Mouse (Mus musculus): ENCODE measurements around the gene Scnn1g.

Scnn1g gene

GRCm38 (mm10) chr7:121778553-121778952, 44.3 kb downstream of the Scnn1g start:
- DNase-seq (ENCODE audit: low spot score in 2 of 2) = no peak

DNA sequence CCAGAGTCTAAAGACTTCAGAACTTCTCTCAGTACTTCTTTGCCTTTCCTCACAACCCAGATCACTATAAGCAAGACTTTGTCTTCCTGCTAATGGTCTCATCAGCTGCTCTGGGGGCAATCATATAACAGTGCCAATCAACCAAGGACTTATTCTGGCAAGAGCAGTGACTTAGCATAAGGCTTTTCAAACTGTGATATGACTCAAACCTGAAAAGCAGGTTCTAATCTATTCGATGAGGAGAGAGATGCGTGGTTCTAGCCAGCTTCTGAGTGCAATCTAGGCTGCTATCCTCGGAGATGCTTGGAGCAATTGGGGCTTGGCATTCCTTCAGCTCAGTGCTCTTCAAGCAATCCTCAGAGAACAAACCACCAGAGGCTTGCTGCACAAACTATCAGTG, 44.7 kb downstream of the Scnn1g start:
- no peak for DNase-seq (ENCODE audit: low spot score in 2 of 2)

DNA sequence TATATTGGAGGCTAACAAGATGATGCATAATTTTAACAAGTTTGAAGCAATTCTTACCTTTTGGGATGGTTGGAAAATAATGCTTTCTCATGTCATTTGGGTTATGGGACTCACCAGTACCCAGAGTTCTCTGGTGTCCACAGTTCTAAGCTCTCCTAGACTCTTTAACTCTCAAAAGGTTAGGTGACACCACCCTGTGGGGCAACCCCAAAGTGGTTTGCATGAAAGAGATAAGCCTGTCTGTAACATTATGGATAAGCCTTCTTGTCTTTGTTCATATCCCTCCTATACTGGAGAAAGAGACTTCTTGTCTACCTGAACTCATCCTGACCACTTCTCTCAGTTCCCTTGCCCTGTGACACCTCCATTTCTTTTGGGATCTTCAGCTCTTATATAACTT, 45.1 kb downstream of the Scnn1g start:
- no peak for DNase-seq (ENCODE audit: low spot score in 2 of 2)

GRCm38 (mm10) chr7:121782188-121782909, 48.1 kb downstream of the Scnn1g start:
- no peak for DNase-seq (ENCODE audit: low spot score in 2 of 2)

DNA sequence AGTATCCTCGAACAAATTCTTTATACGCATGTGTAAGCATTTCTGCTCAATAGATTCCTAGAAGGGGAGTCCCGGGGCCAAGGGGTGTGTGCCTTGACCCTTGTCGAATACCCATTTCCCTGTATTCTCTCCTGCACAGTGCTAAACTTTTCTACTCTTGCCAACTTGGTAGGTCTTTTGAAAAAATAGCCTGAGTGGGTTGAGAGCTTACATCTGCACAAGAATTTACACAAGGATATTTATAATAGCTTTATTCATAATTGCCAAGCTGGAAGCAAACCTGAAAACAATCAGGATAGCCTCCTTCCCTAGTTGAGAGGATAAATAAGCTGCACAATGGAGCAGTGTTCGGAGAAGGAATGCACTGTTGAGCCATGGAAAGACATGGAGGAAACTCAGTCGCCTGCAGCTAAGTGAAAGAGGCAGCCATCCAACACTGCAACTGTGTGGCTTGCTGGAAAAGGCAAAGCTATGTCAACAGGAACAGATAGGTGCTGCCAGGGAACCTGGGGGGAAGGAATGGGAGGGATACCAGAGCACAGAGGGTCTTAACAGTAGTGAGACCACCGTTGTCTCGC, 51.5 kb downstream of the Scnn1g start:
- DNase-seq (ENCODE audit: low spot score in 2 of 2) = no peak

GRCm38 (mm10) chr7:121797781-121798180, 63.5 kb downstream of the Scnn1g start:
- no peak for DNase-seq (ENCODE audit: low spot score in 2 of 2)

GRCm38 (mm10) chr7:121802471-121802870, 68.2 kb downstream of the Scnn1g start:
- DNase-seq (ENCODE audit: low spot score in 2 of 2) = no peak

GRCm38 (mm10) chr7:121803011-121803410, 68.7 kb downstream of the Scnn1g start:
- DNase-seq (ENCODE audit: low spot score in 2 of 2) = no peak

GRCm38 (mm10) chr7:121805811-121806496, 71.7 kb downstream of the Scnn1g start:
- no peak for DNase-seq (ENCODE audit: low spot score in 2 of 2)

DNA sequence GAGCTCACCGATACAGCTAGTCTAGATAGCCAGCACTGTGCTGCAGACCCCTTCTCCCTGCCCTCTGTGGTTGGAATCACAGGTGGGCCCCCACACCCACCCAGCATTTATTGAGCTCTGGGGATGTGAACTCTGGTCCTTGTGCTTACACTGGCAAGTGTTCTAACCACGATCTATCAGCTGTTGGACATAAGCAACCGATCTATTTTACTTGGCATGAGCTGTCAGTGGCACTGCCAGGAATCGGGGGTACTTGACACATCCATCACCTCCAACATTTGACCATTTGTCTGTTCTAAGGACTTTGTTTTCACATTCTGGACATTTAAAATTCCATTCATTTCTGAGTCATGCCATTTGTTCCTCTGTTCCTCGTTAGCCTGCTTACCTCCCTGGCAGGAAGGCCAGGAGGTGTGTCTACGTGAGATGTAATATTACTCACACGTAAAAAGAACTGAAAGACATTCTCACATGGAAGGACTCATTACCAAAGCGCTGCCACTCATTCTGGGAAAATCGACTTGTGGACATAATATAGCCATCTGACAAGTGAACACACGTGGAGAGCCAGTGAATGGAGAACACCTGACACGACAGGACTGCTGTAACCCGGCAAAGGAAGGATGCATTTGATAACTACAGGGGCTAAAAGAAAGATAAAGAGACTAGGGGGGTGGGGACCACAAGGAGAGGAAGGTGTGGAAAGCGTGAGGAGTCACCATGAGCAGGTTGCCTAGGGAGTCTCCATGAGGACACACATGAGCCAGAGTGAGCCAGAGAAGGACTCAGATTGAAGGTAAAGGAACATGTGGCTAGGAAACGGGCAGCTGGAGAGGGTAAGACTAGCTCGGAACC, 73.7 kb downstream of the Scnn1g start:
- no peak for DNase-seq (ENCODE audit: low spot score in 2 of 2)
